Mouse (Mus musculus) hindbrain, embryonic 15.5 days (tissue): ENCODE data around the gene Pfdn4. TPM values are rescaled to one million over a fixed set of nuclear protein-coding genes. Genes with fewer than 3 reads are reported as not detected.

Experiments used
- ATAC-seq: fragments of 200-750 bp; cut with Nextera tagmentation; 2 replicates; pipeline ENCODE4 v1.8.0; 2017; ENCODE audit warnings: low read depth, moderate number of reproducible peaks, moderate TSS enrichment; ENCODE audit not compliant: low FRiP score
- H3K27ac ChIP-seq: fragments of 300-500 bp; sonication (generic); replicated peaks from 2 replicates; pipeline ENCODE4 v1.5.1; 2015; ENCODE audit warnings: mild to moderate bottlenecking, inconsistent platforms
- H3K27me3 ChIP-seq: fragments of 300-500 bp; sonication (generic); 2 replicates; pipeline ENCODE4 v1.6.1; 2015; ENCODE audit warnings: control low read depth, inconsistent platforms
- H3K36me3 ChIP-seq: fragments of 300-500 bp; sonication (generic); 2 replicates; pipeline ENCODE4 v1.6.1; 2015; ENCODE audit warnings: control low read depth, inconsistent platforms
- H3K4me1 ChIP-seq: fragments of 300-500 bp; sonication (generic); replicated peaks from 2 replicates; pipeline ENCODE4 v1.6.1; 2015; ENCODE audit warnings: control low read depth, inconsistent platforms
- H3K4me2 ChIP-seq: fragments of 300-500 bp; sonication (generic); 2 replicates; pipeline ENCODE4 v1.6.1; 2015; ENCODE audit warnings: moderate library complexity, mild to moderate bottlenecking, inconsistent platforms
- H3K4me3 ChIP-seq: fragments of 300-500 bp; sonication (generic); 2 replicates; pipeline ENCODE4 v1.5.1; 2015; ENCODE audit warnings: mild to moderate bottlenecking, inconsistent platforms
- H3K9ac ChIP-seq: fragments of 300-500 bp; sonication (generic); 2 replicates; pipeline ENCODE4 v1.6.1; 2015; ENCODE audit warnings: inconsistent platforms
- H3K9me3 ChIP-seq: fragments of 300-500 bp; sonication (generic); 2 replicates; pipeline ENCODE4 v1.6.1; 2016; ENCODE audit warnings: control low read depth, inconsistent platforms
- WGBS: fragments of 180-500 bp; shearing (Covaris S2); methylation state at CpG from one replicate; pipeline ENCODE4 v1.1.7; 2015; 5-methylcytosine and 5-hydroxymethylcytosine counted together
- polyA plus RNA-seq: library from polyadenylated mRNA; unstranded; fragments of >200 nt; fragmentation: Nextera tagmentation; extraction: Ambion mirVana; gene quantifications from 2 replicates; pipeline ENCODE4 v1.2.1, GENCODE M21; 2015

The Pfdn4 gene
- polyA plus RNA-seq, 1 experiment from 2014 or later = 113 TPM

GRCm38 (mm10) chr2:170474125-170474524 is 22.1 kb upstream of the Pfdn4 start:
- H3K27me3 ChIP-seq = no peaks in the 10 kb centered on the region
- no peak overlapping the region for H3K4me2 ChIP-seq
- no peaks in the 10 kb centered on the region for H3K36me3 ChIP-seq
- WGBS = 95% methylated on average over 5 of the region's 5 CpGs
- no peak overlapping the region for H3K27ac ChIP-seq
- no peak for ATAC-seq
- no peaks in the 10 kb centered on the region for H3K9me3 ChIP-seq
- no peak overlapping the region for H3K4me3 ChIP-seq
- H3K9ac ChIP-seq = no peak overlapping the region
- H3K4me1 ChIP-seq = peaks cover 10% of the 10 kb centered on the region

- H3K27ac ChIP-seq = no peak overlapping the region
- H3K36me3 ChIP-seq = no peaks in the 10 kb centered on the region
- H3K27me3 ChIP-seq = no peaks in the 10 kb centered on the region
- no peaks in the 10 kb centered on the region for H3K9me3 ChIP-seq
- H3K4me2 ChIP-seq = no peak overlapping the region
- no peak for ATAC-seq
- WGBS = 48% methylated on average over 3 of the region's 3 CpGs
- no peak overlapping the region for H3K9ac ChIP-seq
- no peaks in the 10 kb centered on the region for H3K4me1 ChIP-seq
- H3K4me3 ChIP-seq = no peak overlapping the region
Observed at GRCm38 (mm10) chr2:170475164-170475563, 21.1 kb upstream of the Pfdn4 start.

- WGBS = 86% methylated on average over 11 of the region's 11 CpGs
- Histone ChIP-seq H3K27me3 (no peaks in the 10 kb centered on the region), H3K4me2 (no peak overlapping the region), H3K36me3 (no peaks in the 10 kb centered on the region), H3K4me1 (no peaks in the 10 kb centered on the region), H3K27ac (no peak overlapping the region), H3K4me3 (no peak overlapping the region), H3K9ac (no peak overlapping the region), H3K9me3 (no peaks in the 10 kb centered on the region)
- no peak for ATAC-seq
Observed at GRCm38 (mm10) chr2:170476215-170476614, 20.0 kb upstream of the Pfdn4 start.

- Histone ChIP-seq H3K36me3 (no peaks in the 10 kb centered on the region), H3K4me2 (no peak overlapping the region), H3K4me3 (no peak overlapping the region), H3K4me1 (no peaks in the 10 kb centered on the region), H3K27me3 (no peaks in the 10 kb centered on the region), H3K27ac (no peak overlapping the region), H3K9ac (no peak overlapping the region), H3K9me3 (no peaks in the 10 kb centered on the region)
- no peak for ATAC-seq
- WGBS = 86% methylated on average over 8 of the region's 8 CpGs
Observed at GRCm38 (mm10) chr2:170476643-170477042, 19.6 kb upstream of the Pfdn4 start.

- WGBS = 69% methylated on average over 10 of the region's 10 CpGs
- Histone ChIP-seq H3K9ac (no peak overlapping the region), H3K4me1 (no peaks in the 10 kb centered on the region), H3K27ac (no peak overlapping the region), H3K36me3 (no peaks in the 10 kb centered on the region), H3K27me3 (no peaks in the 10 kb centered on the region), H3K4me3 (no peak overlapping the region), H3K4me2 (no peak overlapping the region), H3K9me3 (no peaks in the 10 kb centered on the region)
- no peak for ATAC-seq
Observed at GRCm38 (mm10) chr2:170482019-170482540, 14.1 kb upstream of the Pfdn4 start.

GRCm38 (mm10) chr2:170483914-170484313 is 12.3 kb upstream of the Pfdn4 start:
- no peak for ATAC-seq
- Histone ChIP-seq H3K4me2 (no peak overlapping the region), H3K9ac (no peak overlapping the region), H3K27ac (no peak overlapping the region), H3K27me3 (no peaks in the 10 kb centered on the region), H3K9me3 (no peaks in the 10 kb centered on the region), H3K4me3 (no peak overlapping the region), H3K4me1 (no peaks in the 10 kb centered on the region), H3K36me3 (no peaks in the 10 kb centered on the region)
- 75% methylated on average over 11 of the region's 11 CpGs for WGBS

GRCm38 (mm10) chr2:170487202-170487601 is 9.0 kb upstream of the Pfdn4 start:
- 52% methylated on average over 7 of the region's 7 CpGs for WGBS
- Histone ChIP-seq H3K27me3 (peaks cover 9% of the 10 kb centered on the region; the same call in 1 of the 2 replicates), H3K4me1 (no peaks in the 10 kb centered on the region), H3K36me3 (no peaks in the 10 kb centered on the region), H3K9ac (no peak overlapping the region), H3K27ac (peak overlapping the region; percentile 52), H3K4me2 (peak overlapping the region; percentile 27; the same call in 1 of the 2 replicates), H3K9me3 (no peaks in the 10 kb centered on the region), H3K4me3 (no peak overlapping the region)
- ATAC-seq = peak; percentile 56; the same call in 1 of the 2 replicates

- WGBS = 42% methylated on average over 26 of the region's 26 CpGs
- no peaks in the 10 kb centered on the region for H3K4me1 ChIP-seq
- H3K27ac ChIP-seq = peak overlapping the region; percentile 52
- no peak overlapping the region for H3K4me3 ChIP-seq
- no peak overlapping the region for H3K9ac ChIP-seq
- H3K27me3 ChIP-seq = peaks cover 11% of the 10 kb centered on the region
- H3K4me2 ChIP-seq = peak overlapping the region; percentile 27
- ATAC-seq = 0 out of 2 replicates have a peak, but pooled peaks have one; percentile 34
- no peaks in the 10 kb centered on the region for H3K9me3 ChIP-seq
- no peaks in the 10 kb centered on the region for H3K36me3 ChIP-seq
Observed at GRCm38 (mm10) chr2:170487890-170488502, 8.2 kb upstream of the Pfdn4 start.

GRCm38 (mm10) chr2:170494784-170495710 is 1.2 kb upstream of the Pfdn4 start:
- no peaks in the 10 kb centered on the region for H3K36me3 ChIP-seq
- no peak overlapping the region for H3K4me2 ChIP-seq
- H3K4me1 ChIP-seq = peaks cover 22% of the 10 kb centered on the region
- no peak overlapping the region for H3K4me3 ChIP-seq
- WGBS = 8% methylated on average over 31 of the region's 31 CpGs
- peaks cover 61% of the 10 kb centered on the region for H3K27me3 ChIP-seq
- H3K9ac ChIP-seq = no peak overlapping the region
- H3K9me3 ChIP-seq = no peaks in the 10 kb centered on the region
- H3K27ac ChIP-seq = no peak overlapping the region
- no peak for ATAC-seq

GRCm38 (mm10) chr2:170497091-170497566 is 901 bp downstream of the Pfdn4 start, which contains the start of gene Cyp24a1:
Gene Cyp24a1, minus strand, starts transcription at chr2:170497145.
- H3K4me3 ChIP-seq = peak within 1 kb of the TSS; percentile 28
- no peaks in the 10 kb centered on the region for H3K9me3 ChIP-seq
- no peak within 1 kb of the TSS for H3K27ac ChIP-seq
- 0% methylated on average over 36 of the region's 36 CpGs for WGBS
- H3K4me1 ChIP-seq = peaks cover 22% of the 10 kb centered on the region
- peaks cover 54% of the 10 kb centered on the region for H3K27me3 ChIP-seq
- ATAC-seq = peak; percentile 59
- H3K4me2 ChIP-seq = peak within 1 kb of the TSS; percentile 57
- H3K9ac ChIP-seq = 0 out of 2 replicates have a peak within 1 kb of the TSS, but pooled peaks have one; percentile 2
- no peaks in the 10 kb centered on the region for H3K36me3 ChIP-seq

- Histone ChIP-seq H3K27me3 (peaks cover 54% of the 10 kb centered on the region), H3K36me3 (no peaks in the 10 kb centered on the region)
Observed at GRCm38 (mm10) chr2:170498011-170498410, 1.8 kb downstream of the Pfdn4 start.

GRCm38 (mm10) chr2:170503343-170503742 is 7.1 kb downstream of the Pfdn4 start:
- Histone ChIP-seq H3K9me3 (no peaks in the 10 kb centered on the region), H3K27ac (no peak overlapping the region), H3K4me1 (0 out of 2 replicates have a peak, but pooled peaks cover under 1% of the 10 kb centered on the region), H3K27me3 (peaks cover 22% of the 10 kb centered on the region), H3K4me3 (no peak overlapping the region), H3K9ac (no peak overlapping the region), H3K4me2 (no peak overlapping the region), H3K36me3 (no peaks in the 10 kb centered on the region)
- ATAC-seq = no peak
- 66% methylated on average over 8 of the region's 8 CpGs for WGBS

More at GRCm38 (mm10) chr2:170498011-170498410, 1.8 kb downstream of the Pfdn4 start:
- 24% methylated on average over 8 of the region's 8 CpGs for WGBS
- H3K9me3 ChIP-seq = no peaks in the 10 kb centered on the region
- H3K4me2 ChIP-seq = no peak overlapping the region
- no peak overlapping the region for H3K27ac ChIP-seq
- ATAC-seq = no peak
- no peak overlapping the region for H3K9ac ChIP-seq
- H3K4me1 ChIP-seq = peaks cover 22% of the 10 kb centered on the region
- no peak overlapping the region for H3K4me3 ChIP-seq
